Mouse (Mus musculus) lung, embryonic 15.5 days (tissue): Measurements from ENCODE around the gene Mfsd5. TPM values are rescaled to one million over a fixed set of nuclear protein-coding genes. Genes with fewer than 3 reads are reported as not detected.

Experiments used
- ATAC-seq: fragments of 200-750 bp; cut with Nextera tagmentation; 2 replicates; pipeline ENCODE4 v1.8.0; 2017; ENCODE audit warnings: moderate number of reproducible peaks, borderline replicate concordance; ENCODE audit not compliant: low FRiP score, low TSS enrichment; ENCODE audit errors: extremely low read depth
- H3K27ac ChIP-seq: fragments of 300-500 bp; sonication (generic); 2 replicates; pipeline ENCODE4 v1.5.1; 2015; ENCODE audit warnings: moderate library complexity, mild to moderate bottlenecking, inconsistent platforms
- H3K27me3 ChIP-seq: fragments of 300-500 bp; sonication (generic); 2 replicates; pipeline ENCODE4 v1.6.1; 2015; ENCODE audit warnings: inconsistent platforms
- H3K36me3 ChIP-seq: fragments of 300-500 bp; sonication (generic); 2 replicates; pipeline ENCODE4 v1.6.1; 2015; ENCODE audit warnings: inconsistent platforms
- H3K4me1 ChIP-seq: fragments of 300-500 bp; sonication (generic); 2 replicates; pipeline ENCODE4 v1.6.1; 2015; ENCODE audit warnings: inconsistent platforms
- H3K4me2 ChIP-seq: fragments of 300-500 bp; sonication (generic); 2 replicates; pipeline ENCODE4 v1.6.1; 2015; ENCODE audit warnings: inconsistent platforms, mild to moderate bottlenecking, moderate library complexity
- H3K4me3 ChIP-seq: fragments of 300-500 bp; sonication (generic); 2 replicates; pipeline ENCODE4 v1.5.1; 2015; ENCODE audit warnings: mild to moderate bottlenecking, inconsistent platforms
- H3K9ac ChIP-seq: fragments of 300-500 bp; sonication (generic); 2 replicates; pipeline ENCODE4 v1.6.1; 2015; ENCODE audit warnings: inconsistent platforms
- H3K9me3 ChIP-seq: fragments of 300-500 bp; sonication (generic); 2 replicates; pipeline ENCODE4 v1.6.1; 2016; ENCODE audit warnings: inconsistent platforms
- WGBS: fragments of 180-500 bp; shearing (Covaris S2); methylation state at CpG from one replicate; pipeline ENCODE4 v1.1.7; 2015; 5-methylcytosine and 5-hydroxymethylcytosine counted together
- polyA plus RNA-seq: library from polyadenylated mRNA; unstranded; fragments of >200 nt; fragmentation: Nextera tagmentation; extraction: Ambion mirVana; gene quantifications from 2 replicates; pipeline ENCODE4 v1.2.1, GENCODE M21; 2015

The Mfsd5 gene
- polyA plus RNA-seq, 1 experiment from 2014 or later, result 63.8 TPM

- Histone ChIP-seq H3K4me2 (peak within 1 kb of the TSS; percentile 52), H3K27ac (0 out of 2 replicates have a peak within 1 kb of the TSS, but pooled peaks have one; percentile 1), H3K9me3 (no peaks in the 10 kb centered on the region), H3K27me3 (no peaks in the 10 kb centered on the region), H3K4me3 (peak within 1 kb of the TSS; percentile 27), H3K36me3 (no peaks in the 10 kb centered on the region), H3K4me1 (peaks cover 14% of the 10 kb centered on the region), H3K9ac (peak within 1 kb of the TSS; percentile 25; the same call in 1 of the 2 replicates)
- 9% methylated on average over 20 of the region's 21 CpGs for WGBS
- peak; percentile 66; the same call in 1 of the 2 replicates for ATAC-seq
Observed at GRCm38 (mm10) chr15:102270274-102270960, 8.8 kb upstream of the Mfsd5 start, which contains the start of gene Gm9918. Gene Gm9918, plus strand, starts transcription at chr15:102270563.

DNA sequence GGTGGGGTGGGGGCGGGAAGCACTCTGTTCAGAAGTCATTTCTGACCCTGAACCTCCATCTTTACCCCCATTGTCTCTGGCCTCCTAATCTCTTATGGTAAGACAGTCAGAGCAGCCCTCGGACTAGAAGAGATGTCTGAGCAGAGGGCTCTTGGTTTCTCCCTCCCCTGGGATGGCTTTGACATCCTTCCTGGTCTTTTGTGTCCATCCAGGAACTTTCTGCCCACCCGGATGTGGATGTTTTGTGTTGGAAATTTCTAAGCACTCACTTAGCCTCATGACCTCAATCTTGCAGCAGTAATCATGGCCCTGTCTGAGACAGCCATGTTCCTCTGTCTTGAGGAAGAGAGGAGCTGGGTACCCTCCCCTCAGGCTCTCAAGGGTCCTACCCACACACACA is 7.8 kb upstream of the Mfsd5 start:
- Histone ChIP-seq H3K4me2 (peak overlapping the region; percentile 52), H3K9me3 (no peaks in the 10 kb centered on the region), H3K4me3 (no peak overlapping the region), H3K9ac (no peak overlapping the region), H3K27ac (peak overlapping the region; percentile 20; the same call in 1 of the 2 replicates), H3K36me3 (no peaks in the 10 kb centered on the region), H3K4me1 (peaks cover 14% of the 10 kb centered on the region), H3K27me3 (no peaks in the 10 kb centered on the region)
- ATAC-seq, result no peak
- WGBS, result 33% methylated on average over 3 of the region's 3 CpGs

DNA sequence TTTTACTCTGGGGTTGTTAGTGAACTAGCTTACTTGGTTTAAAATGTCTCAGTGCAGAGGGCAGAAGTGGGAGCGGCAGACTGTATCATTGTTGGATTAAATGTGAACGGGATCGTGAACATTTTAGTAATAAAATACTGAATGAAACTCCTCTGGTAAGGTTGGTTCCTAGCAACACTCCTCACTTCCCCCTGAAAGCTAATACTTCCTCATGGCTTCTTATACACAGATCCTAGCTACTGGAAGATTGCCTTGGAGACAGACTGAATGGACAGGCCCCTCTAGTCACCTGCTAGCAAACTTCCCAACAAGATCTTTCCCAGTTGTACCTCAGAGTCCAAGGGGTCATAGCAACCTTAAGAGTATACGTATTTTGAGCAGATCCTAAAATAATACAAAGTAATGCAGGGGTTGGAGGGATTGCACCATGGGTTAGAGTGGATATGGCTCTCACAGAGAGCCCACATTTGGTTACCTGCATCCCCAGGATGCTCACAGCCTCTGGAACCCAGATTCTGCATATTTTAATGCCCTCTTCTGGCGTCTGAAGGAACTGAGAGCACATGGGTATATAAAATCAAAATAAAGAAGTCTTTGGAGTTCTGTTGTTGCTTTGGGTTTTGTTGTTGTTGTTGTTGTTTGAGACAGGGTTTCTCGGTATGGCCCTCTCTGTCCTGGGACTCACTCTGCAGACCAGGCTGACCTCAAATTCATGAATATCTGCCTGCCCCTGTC is 5.1 kb upstream of the Mfsd5 start:
- no peak overlapping the region for H3K9ac ChIP-seq
- H3K27ac ChIP-seq, result no peak overlapping the region
- H3K36me3 ChIP-seq, result no peaks in the 10 kb centered on the region
- no peak for ATAC-seq
- H3K9me3 ChIP-seq, result no peaks in the 10 kb centered on the region
- no peak overlapping the region for H3K4me2 ChIP-seq
- peaks cover 19% of the 10 kb centered on the region for H3K4me1 ChIP-seq
- 71% methylated on average over 6 of the region's 6 CpGs for WGBS
- H3K4me3 ChIP-seq, result no peak overlapping the region
- no peaks in the 10 kb centered on the region for H3K27me3 ChIP-seq

DNA sequence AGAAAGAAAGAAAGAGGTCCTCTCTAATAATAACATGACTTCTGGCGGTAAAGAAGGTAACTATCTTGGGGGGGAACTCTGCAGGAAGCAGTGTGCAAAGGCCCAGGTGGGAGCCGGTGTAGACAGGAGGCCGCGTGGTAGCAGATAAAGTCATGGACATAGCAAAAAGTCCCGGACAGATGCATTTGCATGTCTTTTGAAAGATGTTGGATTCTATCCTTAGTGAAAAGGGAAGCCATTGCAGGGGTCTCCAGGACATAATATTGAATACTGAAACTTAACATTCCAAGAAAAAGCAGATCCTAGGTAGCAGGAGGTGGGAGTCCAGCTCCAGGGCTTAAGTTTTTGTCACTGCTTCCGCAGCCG is 545 bp upstream of the Mfsd5 start:
- 28% methylated on average over 7 of the region's 7 CpGs for WGBS
- ATAC-seq, result no peak

DNA sequence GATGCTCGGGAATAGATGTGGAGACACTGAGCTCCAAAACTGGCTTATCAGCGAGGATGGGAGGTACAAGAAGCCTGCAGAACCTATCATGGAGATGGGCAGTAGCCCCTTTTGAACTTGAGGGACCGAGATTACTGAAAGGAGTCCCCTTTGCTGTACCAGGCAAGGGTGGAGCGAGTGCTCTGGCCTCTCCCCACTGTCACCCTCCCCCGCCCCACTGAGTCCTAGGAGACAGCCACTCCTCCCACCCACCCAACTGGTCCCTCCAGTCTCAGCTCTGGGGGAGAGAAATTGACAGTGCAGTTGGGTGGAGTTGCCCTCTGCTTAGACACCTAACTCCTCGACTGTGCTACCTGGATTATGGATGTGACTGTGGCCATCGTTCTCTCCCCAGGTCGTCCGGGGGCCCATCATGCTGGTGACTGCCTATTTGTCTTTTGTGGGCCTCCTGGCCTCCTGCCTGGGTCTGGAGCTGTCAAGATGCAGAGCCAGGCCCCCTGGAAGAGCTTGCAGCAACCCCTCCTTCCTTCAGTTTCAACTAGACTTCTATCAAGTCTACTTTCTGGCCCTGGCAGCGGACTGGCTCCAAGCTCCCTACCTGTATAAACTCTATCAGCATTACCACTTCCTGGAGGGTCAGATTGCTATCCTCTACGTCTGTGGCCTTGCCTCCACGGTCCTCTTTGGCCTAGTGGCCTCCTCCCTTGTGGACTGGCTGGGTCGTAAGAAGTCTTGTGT is 698 bp downstream of the Mfsd5 start:
- Histone ChIP-seq H3K27me3 (no peaks in the 10 kb centered on the region), H3K4me2 (peak overlapping the region; percentile 90), H3K27ac (peak overlapping the region; percentile 92), H3K9ac (peak overlapping the region; percentile 77), H3K36me3 (peaks cover 9% of the 10 kb centered on the region), H3K4me1 (peaks cover 23% of the 10 kb centered on the region), H3K9me3 (no peaks in the 10 kb centered on the region), H3K4me3 (peak overlapping the region; percentile 81)
- WGBS, result 16% methylated on average over 13 of the region's 13 CpGs
- ATAC-seq, result peak; percentile 25; the same call in 1 of the 2 replicates

More for the DNA sequence above, 545 bp upstream of the Mfsd5 start:
- peak overlapping the region; percentile 81 for H3K4me3 ChIP-seq
- H3K4me2 ChIP-seq, result peak overlapping the region; percentile 90
- H3K9ac ChIP-seq, result peak overlapping the region; percentile 58
- peak overlapping the region; percentile 92 for H3K27ac ChIP-seq
- H3K36me3 ChIP-seq, result peaks cover 9% of the 10 kb centered on the region
- H3K27me3 ChIP-seq, result no peaks in the 10 kb centered on the region
- H3K9me3 ChIP-seq, result no peaks in the 10 kb centered on the region
- H3K4me1 ChIP-seq, result peaks cover 16% of the 10 kb centered on the region

DNA sequence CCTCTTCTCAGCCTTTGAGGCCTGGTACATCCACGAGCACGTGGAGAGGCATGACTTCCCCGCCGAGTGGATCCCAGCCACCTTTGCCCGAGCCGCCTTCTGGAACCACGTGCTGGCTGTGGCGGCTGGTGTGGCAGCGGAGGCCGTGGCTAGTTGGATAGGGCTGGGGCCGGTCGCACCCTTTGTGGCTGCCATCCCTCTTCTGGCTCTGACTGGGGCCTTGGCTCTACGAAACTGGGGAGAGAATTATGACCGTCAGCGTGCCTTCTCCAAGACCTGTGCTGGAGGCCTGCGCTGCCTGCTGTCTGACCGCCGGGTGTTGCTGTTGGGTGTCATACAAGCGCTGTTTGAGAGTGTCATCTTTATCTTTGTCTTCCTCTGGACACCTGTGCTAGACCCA is 1.4 kb downstream of the Mfsd5 start:
- ATAC-seq, result no peak
- H3K9me3 ChIP-seq, result no peaks in the 10 kb centered on the region
- peak overlapping the region; percentile 77 for H3K9ac ChIP-seq
- peaks cover 26% of the 10 kb centered on the region for H3K4me1 ChIP-seq
- WGBS, result 92% methylated on average over 19 of the region's 19 CpGs
- peak overlapping the region; percentile 81 for H3K4me3 ChIP-seq
- no peaks in the 10 kb centered on the region for H3K27me3 ChIP-seq
- no peak overlapping the region for H3K27ac ChIP-seq
- H3K36me3 ChIP-seq, result peaks cover 9% of the 10 kb centered on the region
- peak overlapping the region; percentile 90 for H3K4me2 ChIP-seq

DNA sequence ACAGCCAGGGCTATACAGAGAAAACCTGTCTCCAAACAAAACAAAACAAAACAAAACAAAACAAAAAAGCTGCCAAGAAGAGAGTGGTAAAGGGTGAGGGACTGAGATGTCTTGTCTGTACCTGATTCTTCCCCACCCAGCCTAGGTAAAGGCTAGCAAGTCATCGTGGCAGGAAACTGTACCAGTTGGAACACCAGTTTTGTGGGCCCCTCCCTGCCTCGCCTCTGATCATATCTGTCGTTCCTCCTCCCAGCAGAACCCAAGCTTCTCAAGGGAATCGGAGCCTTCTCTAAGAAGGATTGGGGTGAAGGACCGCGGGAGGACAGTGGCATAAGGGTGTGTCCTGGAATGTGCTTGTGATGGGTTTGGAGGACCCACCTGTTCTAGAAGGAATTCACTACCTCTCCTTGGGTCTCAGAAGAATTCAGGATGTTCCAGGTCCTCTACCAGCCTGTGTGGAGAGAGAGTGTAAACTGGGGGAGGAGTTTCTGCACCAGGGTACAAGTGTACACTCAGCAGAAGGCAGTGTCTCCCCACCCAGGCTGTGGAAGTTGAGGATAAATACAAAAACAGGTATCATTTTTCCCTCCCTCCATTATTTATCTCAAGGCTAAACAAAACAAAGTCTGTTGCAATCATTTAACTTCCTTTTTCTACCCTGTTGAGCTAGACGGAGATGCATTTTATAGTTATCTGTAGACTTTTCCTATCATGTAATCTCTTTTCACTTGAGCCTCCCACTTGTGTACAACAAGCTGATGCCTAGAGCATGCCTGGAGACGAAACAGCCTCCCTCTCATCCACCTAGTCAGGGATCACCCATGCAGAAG is 3.4 kb downstream of the Mfsd5 start:
- no peak overlapping the region for H3K27ac ChIP-seq
- no peak overlapping the region for H3K9ac ChIP-seq
- peaks cover 26% of the 10 kb centered on the region for H3K4me1 ChIP-seq
- WGBS, result 73% methylated on average over 8 of the region's 8 CpGs
- H3K27me3 ChIP-seq, result no peaks in the 10 kb centered on the region
- H3K4me2 ChIP-seq, result no peak overlapping the region
- ATAC-seq, result no peak
- peaks cover 9% of the 10 kb centered on the region for H3K36me3 ChIP-seq
- H3K9me3 ChIP-seq, result no peaks in the 10 kb centered on the region
- H3K4me3 ChIP-seq, result no peak overlapping the region

- Histone ChIP-seq H3K36me3 (peaks cover 9% of the 10 kb centered on the region), H3K4me2 (no peak overlapping the region), H3K27me3 (no peaks in the 10 kb centered on the region), H3K4me1 (peaks cover 25% of the 10 kb centered on the region), H3K4me3 (no peak overlapping the region), H3K9ac (no peak overlapping the region), H3K27ac (no peak overlapping the region), H3K9me3 (no peaks in the 10 kb centered on the region)
- no peak for ATAC-seq
- WGBS, result 54% methylated on average over 3 of the region's 3 CpGs
Observed at GRCm38 (mm10) chr15:102283648-102284047, 4.4 kb downstream of the Mfsd5 start.

DNA sequence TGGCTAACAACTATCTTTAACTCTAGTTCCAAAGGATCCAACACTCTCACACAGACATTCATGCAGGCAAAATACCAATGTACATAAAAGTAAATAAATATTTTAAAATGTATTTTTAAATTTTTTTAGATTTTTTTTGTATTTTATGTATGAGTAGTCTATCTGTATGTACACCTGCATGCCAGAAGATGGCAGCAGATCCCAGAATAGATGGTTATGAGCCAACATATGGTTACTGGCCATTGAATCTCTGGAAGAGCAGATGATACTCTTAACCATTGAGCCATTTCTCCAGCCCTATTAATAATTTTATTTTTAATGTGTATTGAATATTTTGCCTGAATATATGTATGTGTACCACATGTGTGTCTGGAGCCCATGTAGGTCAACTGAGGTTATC is 8.1 kb downstream of the Mfsd5 start:
- no peak overlapping the region for H3K4me3 ChIP-seq
- no peaks in the 10 kb centered on the region for H3K27me3 ChIP-seq
- H3K4me2 ChIP-seq, result no peak overlapping the region
- no peaks in the 10 kb centered on the region for H3K9me3 ChIP-seq
- H3K4me1 ChIP-seq, result peaks cover 10% of the 10 kb centered on the region; the same call in 1 of the 2 replicates
- no peak overlapping the region for H3K27ac ChIP-seq
- H3K36me3 ChIP-seq, result no peaks in the 10 kb centered on the region
- ATAC-seq, result no peak
- no peak overlapping the region for H3K9ac ChIP-seq

DNA sequence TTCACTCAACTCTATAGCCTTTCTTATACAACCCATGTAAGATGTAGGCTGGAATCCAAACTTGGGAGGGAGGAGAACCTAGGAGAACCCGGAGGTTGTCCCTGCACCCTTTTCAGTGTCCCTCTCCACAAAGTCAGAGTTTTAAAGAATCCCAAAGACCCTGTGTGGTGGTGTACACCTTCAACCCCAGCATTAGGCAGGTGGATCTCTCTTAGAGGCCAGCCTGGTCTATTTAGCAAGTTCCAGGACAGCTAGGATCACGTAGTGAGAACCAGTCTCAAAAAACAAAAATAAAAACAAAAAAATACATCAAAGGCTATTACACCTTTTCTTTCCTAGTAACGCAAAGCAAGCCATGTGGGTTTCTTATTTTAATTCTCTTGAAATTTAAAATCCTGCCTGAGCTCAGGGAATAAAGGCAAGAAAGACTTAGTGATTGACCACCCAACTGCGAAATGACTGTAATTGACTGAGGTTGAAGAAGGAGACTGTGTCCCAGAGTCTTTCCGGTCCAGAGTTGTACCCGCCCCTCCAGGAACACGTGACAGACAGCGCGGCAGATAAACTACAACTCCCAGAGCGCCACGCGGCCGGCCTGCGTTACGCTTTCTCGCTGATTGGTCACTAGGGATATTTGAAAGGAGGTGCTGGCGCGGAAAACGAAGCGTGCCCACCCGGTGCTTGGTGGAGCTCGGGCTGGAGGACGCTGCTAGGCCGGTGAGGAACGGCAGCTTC is 16.5 kb downstream of the Mfsd5 start, which contains the start of gene Espl1:
Gene Espl1, plus strand, starts transcription at position 634 of the 735 bp plus-strand sequence.
- Histone ChIP-seq H3K4me3 (peak within 1 kb of the TSS; percentile 82), H3K9me3 (no peaks in the 10 kb centered on the region), H3K27me3 (no peaks in the 10 kb centered on the region), H3K4me2 (peak within 1 kb of the TSS; percentile 82), H3K36me3 (peaks cover 25% of the 10 kb centered on the region), H3K27ac (peak within 1 kb of the TSS; percentile 7), H3K4me1 (peaks cover 10% of the 10 kb centered on the region), H3K9ac (peak within 1 kb of the TSS; percentile 62)
- WGBS, result 6% methylated on average over 25 of the region's 25 CpGs
- peak; percentile 99 for ATAC-seq
